Mouse (Mus musculus) G1E (cell line): Measurements from ENCODE around the gene Armh3. TPM values are rescaled to one million over a fixed set of nuclear protein-coding genes. Genes with fewer than 3 reads are reported as not detected.

Experiments
- ATAC-seq: 2 replicates; pipeline ENCODE4 v1.8.0; 2016; ENCODE audit warnings: mild to moderate bottlenecking; ENCODE audit not compliant: insufficient number of reproducible peaks, poor library complexity, low FRiP score, severe bottlenecking; ENCODE audit errors: extremely low read depth
- DNase-seq: peaks from one replicate; pipeline ENCODE4 v3.0.0; 2012; ENCODE audit warnings: low spot score
- H3K27me3 ChIP-seq: 2 replicates; pipeline ENCODE4 v1.6.1; 2012; ENCODE audit warnings: mild to moderate bottlenecking, low read length, inconsistent platforms; ENCODE audit not compliant: insufficient read depth
- H3K36me3 ChIP-seq: replicated peaks from 2 replicates; pipeline ENCODE3; 2012; ENCODE audit warnings: mild to moderate bottlenecking, inconsistent platforms
- H3K4me1 ChIP-seq: 2 replicates; pipeline ENCODE4 v1.6.1; 2012; ENCODE audit warnings: low read depth, low read length, inconsistent platforms, mixed read lengths; ENCODE audit not compliant: insufficient read depth
- H3K4me3 ChIP-seq: 2 replicates; pipeline ENCODE4 v1.5.1; 2012; ENCODE audit warnings: low read depth, mild to moderate bottlenecking, inconsistent platforms, low read length, moderate library complexity, mixed read lengths
- H3K9me3 ChIP-seq: replicated peaks from 2 replicates; pipeline ENCODE4 v1.6.1; 2012; ENCODE audit warnings: inconsistent platforms
- CTCF ChIP-seq: IDR thresholded peaks from 2 replicates; pipeline ENCODE4 v1.5.1; 2012; ENCODE audit warnings: low read depth, low read length, inconsistent platforms, mixed read lengths
- GATA1 ChIP-seq: IDR thresholded peaks from 2 replicates; pipeline ENCODE4 v1.6.1; 2012; ENCODE audit warnings: borderline replicate concordance, low read length, inconsistent platforms, mixed read lengths
- GATA2 ChIP-seq: IDR thresholded peaks from 2 replicates; pipeline ENCODE4 v1.6.1; 2012; ENCODE audit warnings: low read depth, low read length, inconsistent platforms, borderline replicate concordance
- POLR2AphosphoS5 ChIP-seq: IDR thresholded peaks from 2 replicates; pipeline ENCODE4 v1.6.1; 2012; ENCODE audit warnings: low read depth, low read length, inconsistent platforms; ENCODE audit not compliant: insufficient replicate concordance
- TAL1 ChIP-seq: conservative IDR thresholded peaks from 2 replicates; pipeline ENCODE4 v1.6.1; 2012; ENCODE audit warnings: low read depth, low read length, inconsistent platforms, mixed read lengths
- polyA plus RNA-seq: library from polyadenylated mRNA; stranded (reverse); fragments of >175 nt; gene quantifications from 2 replicates; pipeline ENCODE4 v1.2.3, GENCODE M21; 2012
- total RNA-seq, 2 experiments: library from RNA; stranded (forward) in 1 of 2; stranded (reverse) in 1 of 2; fragments of 200-1000 nt in 1 of 2; fragments of >200 nt in 1 of 2; fragmentation: Nextera tagmentation in 1 of 2; gene quantifications; 2 replicates each; pipeline ENCODE4 v1.2.3; 2014 to 2017

Gene Armh3
- total and polyA plus RNA-seq, 3 experiments = 1.9 to 13.0 (median 7.1) TPM

GRCm38 (mm10) chr19:45843424-45843823 lies 154.9 kb downstream of the Armh3 start:
- DNase-seq (no peak), ATAC-seq (no peak)
- Histone ChIP-seq H3K9me3 (no peaks in the 10 kb centered on the region), H3K36me3 (peaks cover 2% of the 10 kb centered on the region), H3K4me3 (no peak overlapping the region), H3K27me3 (no peaks in the 10 kb centered on the region), H3K4me1 (no peaks in the 10 kb centered on the region)
- no peak for TF ChIP-seq TAL1
- no peak for TF ChIP-seq GATA1

GRCm38 (mm10) chr19:45837050-45837994 lies 161.0 kb downstream of the Armh3 start:
- Histone ChIP-seq H3K4me3 (no peak overlapping the region), H3K36me3 (peaks cover 7% of the 10 kb centered on the region), H3K27me3 (no peaks in the 10 kb centered on the region), H3K4me1 (no peaks in the 10 kb centered on the region; the same call in 1 of the 2 replicates), H3K9me3 (no peaks in the 10 kb centered on the region)
- no peak for DNase-seq
- TF ChIP-seq TAL1 (no peak), GATA2 (no peak), CTCF (no peak), GATA1 (no peak), POLR2AphosphoS5 (no peak)
- no peak for ATAC-seq

- no peaks in the 10 kb centered on the region; the same call in 1 of the 2 replicates for H3K4me1 ChIP-seq
- ATAC-seq = no peak
- TF ChIP-seq TAL1 (no peak), POLR2AphosphoS5 (no peak), GATA1 (no peak), CTCF (no peak), GATA2 (no peak)
- H3K9me3 ChIP-seq = no peaks in the 10 kb centered on the region
- no peak overlapping the region for H3K4me3 ChIP-seq
- H3K27me3 ChIP-seq = no peaks in the 10 kb centered on the region
- no peak for DNase-seq
- peaks cover 7% of the 10 kb centered on the region for H3K36me3 ChIP-seq
Measured at GRCm38 (mm10) chr19:45835490-45835889, 162.8 kb downstream of the Armh3 start.

DNA sequence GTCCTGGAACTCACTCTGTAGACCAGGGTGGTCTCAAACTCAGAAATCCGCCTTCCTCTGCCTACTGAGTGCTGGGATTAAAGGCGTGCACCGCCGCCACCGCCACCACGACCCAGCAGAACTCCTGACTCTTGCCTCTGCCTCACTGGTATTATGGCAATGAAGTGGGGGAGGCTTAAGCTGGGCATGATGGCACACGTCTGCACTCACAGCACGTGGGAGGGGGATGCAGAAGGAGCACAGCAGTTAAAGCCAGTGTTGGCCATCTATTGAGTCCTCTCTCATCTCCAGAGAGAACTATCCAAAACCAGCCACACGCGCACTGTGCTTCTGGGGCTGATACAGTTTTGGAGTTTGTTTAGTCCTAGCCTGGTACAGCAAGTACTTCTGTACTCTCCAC lies 164.6 kb downstream of the Armh3 start:
- Histone ChIP-seq H3K27me3 (no peaks in the 10 kb centered on the region), H3K4me1 (no peaks in the 10 kb centered on the region; the same call in 1 of the 2 replicates), H3K4me3 (no peak overlapping the region), H3K36me3 (peaks cover 7% of the 10 kb centered on the region), H3K9me3 (no peaks in the 10 kb centered on the region)
- ATAC-seq = no peak
- TF ChIP-seq GATA1 (no peak), GATA2 (no peak)
- no peak for DNase-seq

DNA sequence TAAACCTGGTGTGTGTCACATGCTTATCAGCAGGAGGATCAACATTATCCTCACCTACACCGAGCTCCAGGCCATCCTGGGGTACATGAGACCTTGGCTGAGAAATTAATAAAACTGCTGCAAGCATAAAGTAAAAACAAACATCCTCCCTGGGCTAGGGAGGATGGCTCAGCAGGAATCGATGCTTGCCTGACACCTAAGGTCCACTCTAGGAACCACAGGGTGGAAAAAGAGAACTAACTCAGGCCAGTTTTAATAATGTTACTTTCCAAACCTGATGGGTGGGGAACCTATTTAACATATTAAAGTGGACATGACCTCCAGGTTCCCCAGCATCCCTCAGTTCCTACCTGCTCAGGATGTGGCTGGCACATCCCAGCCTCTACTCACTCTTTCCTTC lies 167.6 kb downstream of the Armh3 start:
- H3K27me3 ChIP-seq = no peaks in the 10 kb centered on the region
- no peaks in the 10 kb centered on the region for H3K4me1 ChIP-seq
- no peak for DNase-seq
- TF ChIP-seq GATA2 = no peak
- no peak for TF ChIP-seq TAL1
- TF ChIP-seq GATA1 = no peak
- no peak for TF ChIP-seq CTCF
- TF ChIP-seq POLR2AphosphoS5 = no peak
- H3K36me3 ChIP-seq = peaks cover 4% of the 10 kb centered on the region
- no peaks in the 10 kb centered on the region for H3K9me3 ChIP-seq
- no peak for ATAC-seq
- no peak overlapping the region for H3K4me3 ChIP-seq

DNA sequence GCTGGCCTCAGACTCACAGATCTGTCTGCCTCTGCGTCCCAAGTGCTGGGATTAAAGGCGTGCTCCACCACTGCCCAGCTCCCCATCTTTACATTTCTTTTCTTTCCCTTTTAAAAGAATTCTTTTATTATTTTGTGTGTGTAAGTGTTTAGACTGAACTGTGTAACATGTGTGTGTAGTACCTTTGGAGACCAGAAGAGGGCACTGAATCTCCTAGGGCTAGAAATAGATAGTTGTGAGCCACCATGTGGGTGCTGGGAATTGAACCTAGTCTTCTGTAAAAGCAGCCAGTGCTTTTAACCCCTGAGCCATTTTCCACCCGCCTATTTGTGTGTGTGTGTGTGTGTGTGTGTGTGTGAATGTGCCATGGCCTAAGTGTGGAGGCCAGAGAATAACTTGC lies 170.6 kb downstream of the Armh3 start:
- Histone ChIP-seq H3K4me3 (no peak overlapping the region), H3K9me3 (no peaks in the 10 kb centered on the region), H3K4me1 (no peaks in the 10 kb centered on the region), H3K27me3 (no peaks in the 10 kb centered on the region), H3K36me3 (no peaks in the 10 kb centered on the region)
- TF ChIP-seq GATA2 (no peak), CTCF (no peak), POLR2AphosphoS5 (no peak), GATA1 (no peak), TAL1 (no peak)
- ATAC-seq (no peak), DNase-seq (no peak)
